Mouse (Mus musculus) Muller cell, postnatal 12 days (primary cell): ENCODE results near the gene Pla1a.

ENCODE experiments used
- DNase-seq: peaks from one replicate; pipeline ENCODE4 v3.0.0-alpha.2; 2015; ENCODE audit errors: inconsistent ontology term

Gene Pla1a

DNA sequence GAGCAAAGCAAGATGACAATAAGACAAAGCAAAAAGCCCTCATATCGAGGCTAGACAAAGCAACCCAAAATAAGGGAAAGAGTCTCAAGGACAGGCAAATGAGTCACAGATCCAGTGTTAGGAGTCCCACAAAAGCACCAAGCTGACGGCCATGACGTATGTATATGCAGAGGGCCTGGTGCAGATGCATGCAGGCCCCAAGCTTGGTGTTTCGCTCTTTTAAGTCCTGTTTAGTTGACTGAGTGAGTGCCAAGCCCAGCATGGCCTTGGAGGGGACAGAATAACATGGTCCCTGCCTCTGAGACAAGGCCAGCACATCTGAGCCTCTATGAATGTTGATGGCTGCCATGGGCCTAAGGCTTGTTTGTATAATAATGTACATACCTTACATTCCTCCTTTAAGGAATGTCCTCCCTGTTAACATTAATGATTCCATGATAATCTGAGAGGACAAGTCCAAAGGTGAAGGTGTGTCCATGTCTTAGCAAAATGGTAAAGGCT lies 1.4 kb upstream of the Pla1a start:
- DNase-seq: no peak

DNA sequence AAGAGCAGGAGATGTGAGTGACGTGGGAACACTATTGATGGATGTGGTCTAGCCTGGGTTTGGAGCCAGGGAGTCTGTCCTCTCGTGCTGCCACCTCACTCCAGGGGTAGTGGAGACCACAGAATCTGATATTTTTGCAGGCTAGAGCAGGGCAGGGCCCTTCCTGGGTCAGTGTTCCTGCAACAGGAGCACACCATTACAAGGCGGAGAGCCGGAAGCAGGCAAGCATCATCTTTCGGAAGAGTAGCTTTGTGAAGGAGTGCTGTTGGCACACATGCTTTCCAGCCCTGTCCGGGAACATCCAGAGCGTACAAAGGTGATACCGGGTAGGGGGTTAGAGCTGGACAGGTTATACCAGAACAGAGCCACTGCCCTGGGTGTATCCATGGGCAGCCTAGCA lies 569 bp upstream of the Pla1a start:
- no peak for DNase-seq

DNA sequence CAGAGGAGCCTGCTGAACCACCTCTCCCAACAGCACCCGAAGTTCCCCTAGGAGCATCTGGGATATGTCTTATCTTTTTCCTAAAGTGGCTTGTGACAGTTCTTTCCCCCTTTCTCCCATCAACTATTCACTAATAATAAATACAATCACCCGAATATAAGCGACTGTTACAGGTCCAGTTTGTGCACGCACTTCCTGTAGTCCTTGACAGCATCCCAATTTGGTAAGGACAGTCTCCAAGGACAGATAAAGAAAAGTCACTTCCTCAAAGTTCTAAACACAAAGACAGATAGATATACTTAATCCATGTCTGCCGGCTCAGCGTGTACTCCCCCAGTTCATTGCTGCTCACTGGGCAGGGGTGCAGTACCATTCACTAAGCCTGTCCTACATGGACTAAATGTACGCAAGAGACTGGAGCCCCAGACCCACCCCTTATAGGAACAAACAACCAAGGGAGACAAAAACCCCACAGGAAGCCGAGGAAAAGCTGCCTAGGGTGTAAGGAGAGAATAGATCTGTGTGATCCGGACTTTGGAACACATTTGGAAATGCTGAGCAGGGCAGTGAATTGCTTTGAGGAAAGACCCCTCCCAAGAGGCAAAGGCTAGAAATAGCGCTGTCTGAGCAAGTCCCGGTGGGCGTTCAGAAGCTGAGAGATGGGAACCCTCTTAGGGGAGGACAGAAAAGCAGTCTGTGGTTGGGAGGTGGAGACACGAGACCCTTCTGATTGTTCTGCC lies 1.3 kb downstream of the Pla1a start:
- no peak for DNase-seq

DNA sequence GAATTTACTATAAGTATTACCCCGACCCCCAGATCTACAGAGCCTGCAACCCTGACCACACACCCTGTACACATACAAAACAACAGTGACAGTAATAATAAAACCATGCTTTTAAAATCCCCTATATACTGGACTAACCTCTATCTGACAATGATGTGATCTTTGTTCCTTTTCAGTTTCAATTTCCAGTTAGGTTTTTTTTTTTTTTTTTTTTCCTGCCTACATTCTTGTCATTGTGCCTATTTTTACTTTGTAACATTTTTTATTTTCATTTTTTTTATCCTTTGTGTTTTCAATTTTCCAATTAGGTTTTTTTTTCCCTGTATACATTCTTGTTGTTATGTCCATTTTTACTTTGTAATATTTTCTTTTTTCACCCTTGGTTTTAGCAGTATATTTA lies 7.1 kb downstream of the Pla1a start:
- no peak for DNase-seq

DNA sequence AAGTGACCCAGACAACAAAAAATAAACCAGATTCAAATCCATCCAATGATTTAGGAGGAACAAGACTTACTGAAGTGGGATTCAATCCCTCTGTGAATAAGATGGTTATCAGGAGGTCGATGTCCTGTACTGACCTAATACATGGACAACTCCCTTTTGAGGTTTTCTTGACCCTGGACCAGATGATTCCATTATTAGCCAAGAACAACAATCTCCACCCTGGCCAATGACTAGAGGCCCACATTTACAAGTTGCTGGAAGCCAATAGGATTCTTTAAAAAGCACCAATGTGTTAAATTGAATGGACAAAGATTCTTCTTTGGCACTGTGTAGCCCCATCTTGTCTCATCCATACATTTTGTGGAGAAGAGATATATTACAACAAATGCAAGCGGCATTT lies 7.6 kb downstream of the Pla1a start:
- no peak for DNase-seq

DNA sequence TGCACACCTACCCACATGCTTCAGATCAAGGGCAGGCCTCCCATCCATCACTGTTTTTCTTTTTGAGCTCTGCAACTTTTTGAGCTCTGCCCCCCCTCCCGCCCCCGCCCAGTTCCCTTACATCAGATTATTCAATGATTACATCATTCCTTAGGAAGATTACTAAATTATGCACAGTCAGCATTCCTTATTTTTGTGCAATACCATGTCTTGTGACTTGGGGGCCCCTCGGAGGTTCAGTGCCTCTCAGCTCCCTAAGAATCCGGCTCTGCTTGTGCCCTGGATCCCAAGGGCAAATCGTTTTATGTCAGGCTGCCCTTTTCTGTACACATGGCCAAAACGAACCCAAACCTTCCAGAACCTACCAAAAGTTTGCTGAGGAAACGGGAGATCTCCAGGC lies 18.0 kb downstream of the Pla1a start:
- DNase-seq: no peak

DNA sequence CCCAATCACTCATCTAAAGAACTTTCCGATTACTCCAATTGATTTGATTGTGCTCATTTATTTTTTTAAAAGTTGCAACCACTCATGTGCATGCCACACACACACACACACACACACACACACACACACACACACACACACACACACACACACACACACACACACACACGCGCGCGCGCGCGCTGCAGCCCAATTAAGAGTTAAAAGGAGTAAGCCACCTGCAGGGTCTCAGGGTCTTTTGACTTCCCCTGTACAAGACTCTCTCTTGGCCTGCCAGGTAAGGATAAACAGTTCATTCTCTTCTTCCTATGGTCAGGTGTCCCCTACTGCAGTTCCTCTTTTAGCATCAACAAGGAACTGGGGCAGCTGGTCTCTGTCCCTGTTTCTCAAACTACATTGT lies 24.5 kb downstream of the Pla1a start:
- no peak for DNase-seq

DNA sequence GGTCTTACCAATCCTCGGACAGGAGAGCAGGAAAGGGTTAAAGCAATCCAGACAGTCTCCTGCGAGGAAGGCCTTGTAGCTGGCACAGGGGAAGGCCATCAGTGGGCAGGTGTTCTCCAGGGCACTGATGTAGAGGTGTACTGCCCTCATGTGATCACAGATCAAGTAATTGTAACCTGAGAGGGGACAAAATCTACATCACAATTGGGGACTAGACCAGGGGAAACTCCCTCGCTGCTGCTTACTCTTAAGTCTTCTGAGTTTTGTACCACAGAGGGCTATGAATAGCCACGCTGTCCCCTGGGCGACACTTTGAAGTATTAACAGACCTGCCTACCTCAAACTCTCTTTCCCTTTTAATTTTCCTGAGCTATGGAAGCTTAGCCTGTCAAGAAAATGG lies 25.4 kb downstream of the Pla1a start:
- no peak for DNase-seq

DNA sequence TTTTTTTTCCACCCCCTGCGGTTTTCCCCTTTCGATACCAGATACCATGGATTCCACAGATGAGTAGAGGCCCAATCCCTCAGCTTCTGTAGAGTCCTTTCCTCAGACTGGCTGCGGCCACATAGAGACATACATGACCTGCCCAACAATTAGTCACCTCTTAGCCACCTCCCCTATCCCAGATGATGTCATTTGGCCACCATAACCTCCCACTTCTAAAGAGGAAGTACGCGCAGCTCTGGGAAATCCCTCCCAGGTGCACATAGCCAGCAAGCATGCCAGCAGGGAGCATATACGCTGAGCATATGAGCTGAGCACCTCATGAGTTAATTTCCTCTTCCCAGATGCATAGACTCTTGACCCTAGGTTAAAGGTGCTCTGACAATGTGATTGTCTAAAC lies 26.2 kb downstream of the Pla1a start:
- peak; percentile 43 for DNase-seq

DNA sequence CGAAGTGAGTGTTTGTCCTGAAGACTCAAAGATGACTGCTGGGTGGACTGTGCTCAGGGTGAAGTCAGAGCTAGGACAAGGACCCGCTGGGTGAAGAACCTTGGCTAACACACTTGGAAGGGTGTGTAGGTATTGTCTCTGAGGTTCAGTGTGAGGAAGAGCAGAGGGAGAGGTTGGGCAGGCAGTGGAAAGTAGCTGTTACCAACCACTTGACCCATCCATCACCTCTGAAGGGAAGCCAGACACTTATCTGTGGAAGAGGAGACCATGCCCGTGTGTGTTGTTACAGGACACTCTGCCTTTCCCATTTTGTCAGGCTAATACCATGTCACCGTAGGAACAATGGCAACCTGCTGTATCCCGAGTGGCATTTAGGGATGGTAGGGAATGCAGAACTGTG lies 26.7 kb downstream of the Pla1a start:
- no peak for DNase-seq

DNA sequence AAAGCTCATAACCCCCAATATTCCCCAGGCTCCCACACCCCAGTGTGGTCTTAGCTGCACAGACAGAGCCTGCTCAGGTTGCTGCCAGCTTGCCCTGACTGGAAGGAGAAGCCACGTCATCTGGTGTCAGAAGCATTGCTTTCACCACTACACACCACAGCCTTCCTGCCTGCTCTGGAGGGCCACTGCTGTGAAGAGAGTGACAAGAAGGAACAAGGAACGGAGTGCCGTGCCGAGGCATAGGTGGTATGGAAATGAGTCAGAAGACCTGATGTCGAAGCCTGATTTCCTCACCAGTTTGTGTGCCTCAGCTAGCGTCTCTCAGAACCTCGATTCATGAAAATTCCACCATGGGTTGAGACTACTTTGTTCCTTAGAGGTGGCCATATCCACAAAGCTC lies 29.3 kb downstream of the Pla1a start:
- no peak for DNase-seq

DNA sequence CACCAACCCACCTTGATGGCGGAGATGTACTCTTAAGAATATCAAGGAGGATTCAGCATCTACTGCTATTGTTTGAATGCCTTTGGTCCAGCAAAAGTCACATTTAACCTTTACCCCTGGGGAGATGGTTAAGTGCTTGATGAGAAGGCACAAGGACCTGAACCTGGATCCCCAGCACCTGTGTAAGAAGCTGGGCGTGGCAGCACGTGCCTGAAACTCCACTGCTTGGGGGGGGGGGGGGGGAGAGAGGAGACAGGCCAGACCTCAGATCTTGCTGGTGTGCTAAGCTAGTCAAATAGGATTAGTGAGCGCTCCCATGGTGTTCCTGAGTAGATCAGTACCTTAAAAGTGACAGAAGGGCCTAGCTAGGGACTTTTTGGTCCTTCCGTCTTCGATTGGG lies 31.5 kb downstream of the Pla1a start:
- no peak for DNase-seq

DNA sequence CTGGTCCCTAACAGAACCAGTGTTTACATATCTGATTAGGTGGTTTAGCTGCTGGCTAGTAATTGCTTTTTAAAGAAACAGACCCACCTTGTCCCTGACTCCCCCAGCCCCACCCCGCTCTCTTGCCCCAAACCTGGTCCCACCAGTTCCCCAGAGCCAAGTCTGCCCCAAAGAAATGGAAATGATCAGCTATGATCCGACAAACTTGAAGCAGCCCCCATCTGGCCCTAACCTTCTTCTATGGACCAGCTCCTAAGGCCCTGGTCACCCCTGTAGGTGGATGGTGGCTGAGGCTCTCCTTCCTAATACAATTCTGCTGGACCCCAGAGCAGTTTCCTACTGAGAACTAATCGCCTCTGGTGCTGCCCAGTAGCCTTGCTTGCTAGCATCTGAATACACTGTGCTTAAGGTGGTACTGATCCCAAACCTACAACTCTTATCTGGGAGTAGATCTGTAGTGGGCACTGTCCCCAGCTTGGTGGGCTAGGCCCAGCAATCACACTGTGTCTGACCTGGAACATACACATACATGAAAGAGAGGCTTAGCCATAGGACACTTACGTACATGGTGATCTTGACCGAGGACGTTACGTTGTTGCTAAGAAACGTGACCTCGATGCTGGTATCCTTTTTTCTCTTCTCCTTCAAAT lies 32.5 kb downstream of the Pla1a start:
- DNase-seq: no peak

DNA sequence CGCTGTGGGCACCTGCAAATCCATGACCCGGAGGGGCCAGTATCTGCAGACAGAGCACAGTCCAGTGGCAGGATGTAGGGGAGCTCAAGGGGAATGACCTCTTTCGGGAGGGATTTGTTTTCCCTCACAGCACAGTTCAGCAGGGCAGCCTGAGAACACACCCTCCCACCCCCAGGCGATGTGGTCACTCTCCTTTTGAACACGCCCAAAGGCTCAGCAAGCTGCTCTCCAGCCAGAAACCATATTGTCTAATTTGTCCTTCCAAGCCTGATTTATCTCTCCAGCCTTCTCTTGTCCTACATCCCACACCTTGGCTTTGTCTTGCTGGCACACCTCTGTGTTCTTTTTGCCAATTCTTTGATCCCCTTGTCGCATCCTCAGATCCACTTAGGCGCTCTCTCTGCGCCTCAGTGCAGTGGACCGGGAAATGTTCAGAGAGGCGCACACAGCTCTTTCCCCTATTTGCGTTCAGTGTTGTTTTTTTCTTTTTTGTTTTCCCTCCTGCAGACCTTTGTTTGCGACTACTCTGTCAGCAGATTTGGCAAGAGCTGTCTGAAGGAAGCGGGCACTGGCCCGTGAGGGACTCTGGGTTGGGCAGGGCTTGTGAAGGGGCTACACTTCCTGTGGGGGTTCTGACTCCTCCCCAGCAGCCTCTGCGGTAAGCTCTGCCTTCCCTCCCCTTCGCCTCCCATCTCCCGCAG lies 33.3 kb downstream of the Pla1a start:
- peak; percentile 83 for DNase-seq

DNA sequence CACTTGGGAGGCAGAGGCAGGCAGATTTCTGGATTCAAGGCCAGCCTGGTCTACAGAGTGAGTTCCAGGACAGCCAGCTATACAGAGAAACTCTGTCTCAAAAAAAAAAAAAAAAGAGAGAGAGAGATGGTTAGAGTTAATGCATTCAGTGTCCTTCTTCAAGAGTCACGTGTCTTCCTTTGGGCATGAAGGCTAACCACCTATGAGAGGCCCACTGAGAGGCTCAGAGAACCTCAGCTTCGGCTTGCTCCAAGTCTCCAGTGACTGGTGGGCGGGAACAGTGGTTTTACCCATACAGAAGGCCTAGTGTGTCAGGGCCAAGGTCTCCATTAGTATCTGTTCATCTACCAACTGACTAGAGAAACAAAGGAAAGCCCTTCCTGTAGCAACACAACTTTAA lies 33.9 kb downstream of the Pla1a start:
- no peak for DNase-seq

DNA sequence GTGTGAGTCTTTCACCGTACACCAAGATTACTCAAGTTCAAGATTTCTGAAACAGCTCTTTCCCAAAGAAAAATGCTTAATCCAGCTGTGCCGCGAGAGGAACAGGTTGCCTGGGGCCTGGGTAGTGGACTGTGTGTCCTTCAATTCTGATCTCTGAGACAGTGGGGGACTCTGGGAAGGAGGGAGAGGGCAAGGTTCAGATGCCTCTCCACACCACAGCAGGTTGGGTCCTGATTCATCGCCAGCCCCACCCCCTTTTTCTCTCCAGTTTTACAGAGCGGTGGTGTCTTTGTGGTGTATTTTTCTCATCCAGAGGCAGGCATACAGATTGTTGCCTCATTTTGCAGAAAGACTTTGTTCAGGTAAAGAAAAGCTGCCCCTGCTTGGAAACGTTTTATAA lies 34.7 kb downstream of the Pla1a start:
- DNase-seq: no peak

DNA sequence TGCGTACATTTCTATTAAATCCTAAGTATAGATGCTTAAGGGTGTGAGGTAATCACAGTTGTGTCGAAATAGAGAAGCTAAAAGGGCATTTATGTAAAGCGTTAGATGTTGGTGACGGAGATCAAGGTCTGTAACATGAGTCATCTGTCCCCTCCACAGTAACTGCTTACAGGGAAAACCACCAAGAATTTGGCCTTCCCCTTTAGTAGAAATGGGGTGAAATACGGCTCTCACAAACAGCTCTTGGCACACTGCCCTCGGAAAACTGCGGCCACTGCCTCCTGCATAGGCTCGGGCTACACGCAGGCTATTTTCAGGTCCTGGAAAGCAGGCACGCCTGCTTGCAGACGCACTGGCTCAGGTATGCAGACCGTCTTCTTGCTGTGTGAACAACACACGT lies 36.8 kb downstream of the Pla1a start:
- DNase-seq: peak; percentile 87

DNA sequence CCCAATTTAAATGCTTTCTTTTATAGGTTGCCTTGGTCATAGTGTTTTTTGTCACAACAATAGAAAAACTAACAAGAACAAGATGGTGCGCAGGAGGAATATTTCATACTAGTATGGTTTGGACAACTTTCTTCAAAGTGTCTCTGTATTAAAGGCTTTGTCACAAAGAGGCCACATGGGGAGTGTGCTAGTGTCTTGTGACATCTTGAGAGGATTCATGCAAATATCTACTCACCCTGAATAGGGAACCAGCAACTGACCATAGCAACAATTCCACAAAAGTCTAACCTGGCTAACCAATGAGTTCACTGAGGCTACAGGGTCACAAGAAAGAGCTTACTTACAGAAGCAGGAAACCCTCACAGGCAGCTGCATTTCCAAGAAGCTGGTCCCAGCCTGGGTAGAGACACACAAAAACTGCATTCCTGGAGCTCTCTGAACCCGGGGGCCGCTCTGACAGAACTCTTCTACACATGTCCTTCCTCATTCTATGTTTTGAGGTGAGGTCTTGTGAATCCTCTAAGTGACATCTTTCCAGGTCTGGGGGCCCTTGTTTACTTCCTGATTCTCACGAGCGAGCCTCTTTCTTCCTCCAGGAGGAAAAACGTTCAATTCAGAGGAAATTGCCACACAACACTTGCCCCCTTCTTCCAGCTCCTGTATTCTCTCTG lies 37.8 kb downstream of the Pla1a start:
- DNase-seq: no peak

DNA sequence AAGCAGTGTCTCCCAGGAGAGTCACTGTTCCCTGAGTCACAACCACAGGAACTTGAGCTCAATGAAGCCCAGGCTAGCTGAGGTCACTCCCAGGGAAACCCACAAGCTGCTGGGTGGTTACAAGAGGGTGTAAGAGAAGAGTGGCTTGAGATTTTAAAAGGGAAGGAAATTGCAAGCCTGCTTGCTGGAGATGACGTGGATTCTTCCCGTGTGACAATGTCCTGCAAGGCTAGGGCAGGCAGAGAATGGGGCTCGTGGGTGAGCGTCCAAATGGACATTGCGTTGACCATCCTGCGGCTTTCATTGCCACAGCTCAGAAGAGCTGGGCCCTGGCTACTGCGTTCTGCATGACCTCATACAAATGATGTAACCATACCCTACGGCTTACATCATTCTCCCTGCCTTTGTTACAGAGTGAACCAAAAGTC lies 38.7 kb downstream of the Pla1a start:
- DNase-seq: peak; percentile 35

DNA sequence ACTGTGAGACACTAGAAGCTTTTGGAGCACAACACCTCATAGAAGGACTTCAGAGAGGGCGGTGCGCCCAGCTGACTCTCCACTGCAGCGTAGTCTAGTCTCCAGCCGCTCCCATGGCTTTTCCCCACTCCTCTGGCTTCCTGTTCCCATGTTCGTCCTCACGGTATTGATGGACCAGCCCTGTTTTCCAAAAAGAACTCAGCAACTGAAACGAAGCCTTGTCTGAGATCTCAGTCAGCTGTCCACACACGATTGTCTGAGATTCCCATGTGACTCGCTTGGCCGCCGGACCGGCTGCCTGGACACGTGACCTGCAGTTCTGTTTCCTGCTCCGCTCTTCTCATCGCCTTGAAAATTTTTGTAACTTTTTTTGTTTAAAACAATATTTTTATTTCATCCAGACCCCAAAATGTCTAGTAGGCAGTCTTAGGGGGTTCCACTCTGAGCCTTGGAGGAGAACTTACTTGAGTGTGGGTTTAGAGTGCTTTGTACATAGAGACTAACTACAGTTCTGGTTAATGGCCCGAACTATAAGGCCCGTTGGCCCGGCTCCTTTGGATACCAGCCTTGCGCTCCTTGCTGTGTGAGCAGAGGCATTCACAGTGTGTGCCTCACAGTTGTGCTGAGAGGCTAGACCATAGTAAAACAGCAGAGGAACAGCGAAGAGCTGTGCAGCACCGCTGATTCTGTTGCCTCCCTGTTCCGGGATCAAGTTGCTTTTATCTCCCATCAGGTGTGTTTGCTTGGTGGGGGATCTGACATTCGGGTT lies 40.6 kb downstream of the Pla1a start:
- DNase-seq: no peak

DNA sequence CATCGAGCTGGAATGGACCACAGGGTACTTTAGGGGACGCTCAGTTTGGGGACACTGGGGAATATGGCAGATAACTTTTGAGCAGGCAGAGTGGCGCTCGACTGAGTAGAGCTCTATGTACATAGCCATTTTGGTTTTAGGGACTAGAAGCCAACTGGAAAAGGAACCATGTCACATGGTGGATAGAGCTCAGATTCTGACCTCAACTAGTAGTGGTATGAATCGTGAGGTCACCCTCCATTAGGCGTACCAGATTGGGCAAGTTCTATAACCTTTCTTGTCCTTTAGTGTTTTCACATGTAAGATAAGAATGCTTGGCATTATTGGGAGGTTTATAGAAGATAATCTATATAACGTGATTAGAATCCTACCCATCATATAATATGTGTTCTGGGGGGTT lies 42.6 kb downstream of the Pla1a start:
- no peak for DNase-seq
